Mouse (Mus musculus): ENCODE measurements around the gene Ank3. TPM values are rescaled to one million over a fixed set of nuclear protein-coding genes. Genes with fewer than 3 reads are reported as not detected.

Ank3 gene
- polyA plus RNA-seq, 1 experiment from 2014 or later, result 136 TPM

DNA sequence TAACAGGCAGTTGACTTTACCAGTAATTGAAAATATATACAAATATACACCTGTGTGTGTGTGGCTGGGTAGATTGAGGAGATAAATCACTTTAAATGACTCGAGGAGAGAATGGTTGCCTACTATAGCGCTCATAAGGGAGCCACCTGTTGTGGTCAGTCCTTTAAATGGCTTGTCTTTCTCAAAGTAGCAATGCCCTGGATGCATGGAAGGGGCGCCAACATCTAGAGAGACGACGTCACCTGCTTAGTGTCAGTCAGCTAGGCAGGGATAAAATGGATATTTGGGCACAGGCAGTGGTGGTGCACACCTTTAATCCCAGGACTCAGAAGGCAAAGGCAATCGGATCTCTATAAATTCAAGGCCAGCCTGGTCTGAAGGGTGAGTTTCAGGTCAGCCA is 29.3 kb upstream of the Ank3 start:
- no peak overlapping the region for H3K4me3 ChIP-seq (replicated peaks; ENCODE audit: low read length)
- WGBS, result 89% methylated on average over 6 of the region's 6 CpGs
- no peaks in the 10 kb centered on the region for H3K4me1 ChIP-seq (replicated peaks; ENCODE audit: control insufficient read depth, insufficient read depth, low read length)
- no peaks in the 10 kb centered on the region for H3K27me3 ChIP-seq (ENCODE audit: control insufficient read depth, insufficient read depth, low read length)
- H3K27ac ChIP-seq, result no peak overlapping the region
- no peak for ATAC-seq (ENCODE audit: low FRiP score)
- DNase-seq (ENCODE audit: low spot score), result no peak
- no peaks in the 10 kb centered on the region for H3K9me3 ChIP-seq (ENCODE audit: control insufficient read depth, low read length)
- H3K4me2 ChIP-seq (replicated peaks), result no peak overlapping the region
- no peaks in the 10 kb centered on the region for H3K36me3 ChIP-seq (replicated peaks; ENCODE audit: control insufficient read depth, insufficient read depth)
- no peak overlapping the region for H3K9ac ChIP-seq

- DNase-seq (ENCODE audit: low spot score), result peak; percentile 72
- Histone ChIP-seq H3K4me1 (replicated peaks; ENCODE audit: control insufficient read depth, insufficient read depth, low read length) (no peaks in the 10 kb centered on the region), H3K4me3 (replicated peaks; ENCODE audit: low read length) (no peak overlapping the region), H3K36me3 (replicated peaks; ENCODE audit: control insufficient read depth, insufficient read depth) (no peaks in the 10 kb centered on the region), H3K27ac (no peak overlapping the region), H3K9me3 (ENCODE audit: control insufficient read depth, low read length) (no peaks in the 10 kb centered on the region), H3K4me2 (replicated peaks) (no peak overlapping the region), H3K9ac (no peak overlapping the region), H3K27me3 (ENCODE audit: control insufficient read depth, insufficient read depth, low read length) (no peaks in the 10 kb centered on the region)
- WGBS, result 12% methylated on average over 10 of the region's 10 CpGs
- ATAC-seq (ENCODE audit: low FRiP score), result no peak
Measured at GRCm38 (mm10) chr10:69371441-69371840, 27.1 kb upstream of the Ank3 start.

DNA sequence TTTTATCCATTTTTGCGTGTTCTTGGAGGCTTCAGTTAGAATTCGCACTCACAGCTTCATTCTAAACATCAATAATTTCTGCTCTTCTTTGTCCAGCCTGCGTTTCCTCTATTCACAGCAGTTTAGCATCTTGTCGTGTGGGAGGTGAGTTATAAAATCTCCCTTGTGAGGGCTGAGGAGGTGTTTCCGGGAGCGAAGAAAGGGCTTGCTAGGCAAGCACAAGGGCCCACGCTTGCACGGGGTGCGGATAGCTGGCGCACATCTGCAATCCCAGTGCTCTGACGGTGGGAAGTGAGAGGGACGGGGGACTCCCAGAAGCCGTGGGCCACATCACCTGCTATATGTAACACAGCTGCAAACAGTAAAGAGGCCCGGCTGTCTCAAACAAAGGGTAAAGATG is 26.5 kb upstream of the Ank3 start:
- Histone ChIP-seq H3K9ac (no peak overlapping the region), H3K4me1 (replicated peaks; ENCODE audit: control insufficient read depth, insufficient read depth, low read length) (no peaks in the 10 kb centered on the region), H3K27me3 (ENCODE audit: control insufficient read depth, insufficient read depth, low read length) (no peaks in the 10 kb centered on the region), H3K9me3 (ENCODE audit: control insufficient read depth, low read length) (no peaks in the 10 kb centered on the region), H3K36me3 (replicated peaks; ENCODE audit: control insufficient read depth, insufficient read depth) (no peaks in the 10 kb centered on the region), H3K4me2 (replicated peaks) (no peak overlapping the region), H3K4me3 (replicated peaks; ENCODE audit: low read length) (no peak overlapping the region), H3K27ac (no peak overlapping the region)
- ATAC-seq (ENCODE audit: low FRiP score), result no peak
- DNase-seq (ENCODE audit: low spot score), result no peak
- WGBS, result 90% methylated on average over 14 of the region's 14 CpGs

DNA sequence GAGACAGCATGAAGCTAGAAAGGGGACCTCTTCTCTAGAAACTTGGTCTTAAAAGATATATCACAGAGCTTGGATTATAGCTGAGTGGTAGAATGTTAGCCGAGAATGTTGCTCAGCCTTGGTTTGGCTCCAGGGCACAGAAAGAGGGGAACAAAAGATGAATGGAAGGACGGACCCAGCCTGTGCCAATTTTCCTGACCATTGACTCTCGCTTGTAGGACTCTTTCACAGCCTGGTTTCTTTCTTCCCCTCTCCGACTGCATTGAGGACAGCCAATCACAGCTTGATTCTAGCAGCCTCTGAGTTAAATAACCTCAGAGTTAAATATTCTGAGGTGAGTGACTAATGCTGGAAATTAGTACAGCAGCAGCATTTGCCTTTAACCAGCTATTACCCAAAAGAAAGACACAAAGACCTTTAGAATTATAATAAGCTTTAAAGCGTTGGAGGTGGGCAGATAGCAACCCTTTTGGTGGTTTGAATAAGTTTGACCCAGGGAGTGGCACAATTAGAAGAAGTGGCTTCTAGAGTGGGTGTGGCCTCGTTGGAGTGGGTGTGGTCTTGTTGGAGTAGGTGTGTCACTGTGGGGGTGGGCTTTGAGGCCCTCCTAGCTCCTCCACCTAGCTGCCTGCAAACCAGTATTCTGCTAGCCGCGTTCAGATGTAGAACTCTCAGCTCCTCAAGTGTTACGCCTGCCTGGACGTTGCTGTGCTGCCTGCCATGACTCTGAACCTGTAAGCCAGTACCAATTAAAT is 24.6 kb upstream of the Ank3 start:
- DNase-seq (ENCODE audit: low spot score) (no peak), ATAC-seq (ENCODE audit: low FRiP score) (no peak)
- WGBS, result 58% methylated on average over 10 of the region's 10 CpGs
- no peak overlapping the region for H3K4me2 ChIP-seq (replicated peaks)
- H3K4me3 ChIP-seq (replicated peaks; ENCODE audit: low read length), result no peak overlapping the region
- no peak overlapping the region for H3K27ac ChIP-seq
- H3K9me3 ChIP-seq (ENCODE audit: control insufficient read depth, low read length), result no peaks in the 10 kb centered on the region
- no peaks in the 10 kb centered on the region for H3K36me3 ChIP-seq (replicated peaks; ENCODE audit: control insufficient read depth, insufficient read depth)
- no peaks in the 10 kb centered on the region for H3K4me1 ChIP-seq (replicated peaks; ENCODE audit: control insufficient read depth, insufficient read depth, low read length)
- H3K9ac ChIP-seq, result no peak overlapping the region
- H3K27me3 ChIP-seq (ENCODE audit: control insufficient read depth, insufficient read depth, low read length), result no peaks in the 10 kb centered on the region

DNA sequence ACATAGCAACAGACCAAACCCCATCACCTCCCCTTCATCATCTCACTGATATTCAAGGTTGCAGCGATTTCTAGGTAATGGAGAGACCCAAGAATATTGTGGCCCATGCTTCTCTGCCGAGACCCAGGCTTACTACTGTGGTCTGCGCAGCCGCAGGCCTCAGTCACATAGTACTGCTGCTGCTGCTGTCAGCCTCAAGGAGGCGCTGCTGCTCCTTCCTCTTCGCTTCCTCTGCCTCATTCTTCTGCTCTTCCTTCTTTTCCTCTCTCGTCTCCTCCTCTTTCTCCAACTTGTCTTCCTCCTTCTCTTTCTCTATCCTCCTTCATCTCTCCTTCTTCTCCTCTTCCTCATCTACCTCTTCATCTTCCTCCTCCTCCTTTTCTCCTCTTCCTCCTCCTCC is 23.4 kb upstream of the Ank3 start:
- Histone ChIP-seq H3K27ac (no peak overlapping the region), H3K4me1 (replicated peaks; ENCODE audit: control insufficient read depth, insufficient read depth, low read length) (no peaks in the 10 kb centered on the region), H3K4me2 (replicated peaks) (no peak overlapping the region), H3K27me3 (ENCODE audit: control insufficient read depth, insufficient read depth, low read length) (no peaks in the 10 kb centered on the region), H3K9me3 (ENCODE audit: control insufficient read depth, low read length) (no peaks in the 10 kb centered on the region), H3K36me3 (replicated peaks; ENCODE audit: control insufficient read depth, insufficient read depth) (no peaks in the 10 kb centered on the region), H3K9ac (no peak overlapping the region), H3K4me3 (replicated peaks; ENCODE audit: low read length) (no peak overlapping the region)
- DNase-seq (ENCODE audit: low spot score) (no peak), ATAC-seq (ENCODE audit: low FRiP score) (no peak)
- WGBS, result 58% methylated on average over 7 of the region's 7 CpGs

GRCm38 (mm10) chr10:69383186-69383585 is 15.4 kb upstream of the Ank3 start:
- 92% methylated on average over 1 of the region's 1 CpGs for WGBS
- Histone ChIP-seq H3K9me3 (ENCODE audit: control insufficient read depth, low read length) (no peaks in the 10 kb centered on the region), H3K36me3 (replicated peaks; ENCODE audit: control insufficient read depth, insufficient read depth) (no peaks in the 10 kb centered on the region), H3K4me3 (replicated peaks; ENCODE audit: low read length) (no peak overlapping the region), H3K27me3 (ENCODE audit: control insufficient read depth, insufficient read depth, low read length) (no peaks in the 10 kb centered on the region), H3K4me2 (replicated peaks) (no peak overlapping the region), H3K9ac (no peak overlapping the region), H3K27ac (no peak overlapping the region), H3K4me1 (replicated peaks; ENCODE audit: control insufficient read depth, insufficient read depth, low read length) (no peaks in the 10 kb centered on the region)
- DNase-seq (ENCODE audit: low spot score), result no peak
- no peak for ATAC-seq (ENCODE audit: low FRiP score)

DNA sequence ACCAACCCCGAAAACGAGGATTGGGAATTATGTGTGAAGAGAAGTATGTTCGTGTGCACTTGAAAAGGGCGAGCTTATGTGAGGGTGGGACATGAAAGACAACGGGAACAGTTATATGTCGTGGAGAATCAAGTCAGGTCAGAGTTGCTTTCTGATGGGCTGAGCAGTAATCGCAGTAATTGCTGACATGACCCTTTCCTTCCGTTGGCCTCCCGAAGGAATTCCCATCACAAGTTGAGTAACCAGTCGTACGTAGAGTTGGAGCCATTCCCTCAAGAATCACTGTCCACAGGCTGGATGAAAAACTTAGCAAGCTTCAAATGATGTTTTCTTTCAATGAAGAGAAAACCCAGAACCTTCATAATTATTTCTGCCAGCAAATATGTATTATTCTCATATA is 13.9 kb upstream of the Ank3 start:
- no peaks in the 10 kb centered on the region for H3K36me3 ChIP-seq (replicated peaks; ENCODE audit: control insufficient read depth, insufficient read depth)
- H3K27me3 ChIP-seq (ENCODE audit: control insufficient read depth, insufficient read depth, low read length), result no peaks in the 10 kb centered on the region
- H3K9me3 ChIP-seq (ENCODE audit: control insufficient read depth, low read length), result no peaks in the 10 kb centered on the region
- ATAC-seq (ENCODE audit: low FRiP score) (no peak), DNase-seq (ENCODE audit: low spot score) (no peak)
- no peak overlapping the region for H3K4me3 ChIP-seq (replicated peaks; ENCODE audit: low read length)
- no peaks in the 10 kb centered on the region for H3K4me1 ChIP-seq (replicated peaks; ENCODE audit: control insufficient read depth, insufficient read depth, low read length)
- H3K27ac ChIP-seq, result no peak overlapping the region
- H3K4me2 ChIP-seq (replicated peaks), result no peak overlapping the region
- H3K9ac ChIP-seq, result no peak overlapping the region
- 78% methylated on average over 11 of the region's 11 CpGs for WGBS

GRCm38 (mm10) chr10:69385136-69385535 is 13.4 kb upstream of the Ank3 start:
- no peaks in the 10 kb centered on the region for H3K4me1 ChIP-seq (replicated peaks; ENCODE audit: control insufficient read depth, insufficient read depth, low read length)
- H3K27ac ChIP-seq, result no peak overlapping the region
- no peaks in the 10 kb centered on the region for H3K9me3 ChIP-seq (ENCODE audit: control insufficient read depth, low read length)
- ATAC-seq (ENCODE audit: low FRiP score) (no peak), DNase-seq (ENCODE audit: low spot score) (no peak)
- no peak overlapping the region for H3K9ac ChIP-seq
- H3K36me3 ChIP-seq (replicated peaks; ENCODE audit: control insufficient read depth, insufficient read depth), result no peaks in the 10 kb centered on the region
- 91% methylated on average over 8 of the region's 8 CpGs for WGBS
- no peak overlapping the region for H3K4me2 ChIP-seq (replicated peaks)
- no peak overlapping the region for H3K4me3 ChIP-seq (replicated peaks; ENCODE audit: low read length)
- no peaks in the 10 kb centered on the region for H3K27me3 ChIP-seq (ENCODE audit: control insufficient read depth, insufficient read depth, low read length)

DNA sequence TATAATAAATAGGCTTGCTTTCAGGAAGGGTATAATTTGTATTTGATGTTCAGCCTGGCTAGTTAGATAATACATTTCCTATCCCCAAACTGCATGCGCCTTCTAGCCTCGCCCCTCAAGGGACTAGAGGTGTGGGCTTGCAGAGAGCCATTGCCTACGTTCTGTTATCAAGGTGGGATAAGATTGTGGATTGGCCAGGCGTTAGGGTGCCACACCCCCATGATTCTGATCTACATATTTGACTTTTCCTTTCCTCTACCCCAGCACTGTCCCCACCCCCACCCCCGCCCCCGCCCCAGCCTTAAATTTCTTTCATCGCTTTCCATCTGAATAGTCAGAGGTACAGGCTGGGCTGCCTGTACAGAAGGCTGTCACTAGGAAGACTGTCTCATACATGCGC is 11.8 kb upstream of the Ank3 start:
- 83% methylated on average over 8 of the region's 8 CpGs for WGBS
- DNase-seq (ENCODE audit: low spot score), result no peak
- Histone ChIP-seq H3K4me2 (replicated peaks) (no peak overlapping the region), H3K27me3 (ENCODE audit: control insufficient read depth, insufficient read depth, low read length) (no peaks in the 10 kb centered on the region), H3K36me3 (replicated peaks; ENCODE audit: control insufficient read depth, insufficient read depth) (no peaks in the 10 kb centered on the region), H3K27ac (no peak overlapping the region), H3K4me1 (replicated peaks; ENCODE audit: control insufficient read depth, insufficient read depth, low read length) (no peaks in the 10 kb centered on the region), H3K4me3 (replicated peaks; ENCODE audit: low read length) (no peak overlapping the region), H3K9me3 (ENCODE audit: control insufficient read depth, low read length) (no peaks in the 10 kb centered on the region), H3K9ac (no peak overlapping the region)
- no peak for ATAC-seq (ENCODE audit: low FRiP score)

- no peak for DNase-seq (ENCODE audit: low spot score)
- H3K4me3 ChIP-seq (replicated peaks; ENCODE audit: low read length), result no peak overlapping the region
- no peaks in the 10 kb centered on the region for H3K9me3 ChIP-seq (ENCODE audit: control insufficient read depth, low read length)
- H3K9ac ChIP-seq, result no peak overlapping the region
- no peaks in the 10 kb centered on the region for H3K4me1 ChIP-seq (replicated peaks; ENCODE audit: control insufficient read depth, insufficient read depth, low read length)
- no peak for ATAC-seq (ENCODE audit: low FRiP score)
- H3K36me3 ChIP-seq (replicated peaks; ENCODE audit: control insufficient read depth, insufficient read depth), result no peaks in the 10 kb centered on the region
- H3K27ac ChIP-seq, result no peak overlapping the region
- no peaks in the 10 kb centered on the region for H3K27me3 ChIP-seq (ENCODE audit: control insufficient read depth, insufficient read depth, low read length)
- 94% methylated on average over 4 of the region's 4 CpGs for WGBS
- H3K4me2 ChIP-seq (replicated peaks), result no peak overlapping the region
Measured at GRCm38 (mm10) chr10:69389511-69389910, 9.1 kb upstream of the Ank3 start.
